Mouse (Mus musculus): Measurements from ENCODE around the gene Dnah7b. TPM values are rescaled to one million over a fixed set of nuclear protein-coding genes. Genes with fewer than 3 reads are reported as not detected.
A peak's percentile ranks its signal among the peaks of the same experiment; 100 is the strongest.
"Not testable (repeated sequence)": the region's sequence is repeated elsewhere in the genome, so short reads cannot be mapped to it uniquely, and the experiment has no call there.

Dnah7b gene
- polyA plus RNA-seq, 1 experiment from 2014 or later, result 2.3 TPM

- Histone ChIP-seq H3K36me3 (ENCODE audit: control insufficient read depth, insufficient read depth, low read length) (no peaks in the 10 kb centered on the region), H3K9me3 (ENCODE audit: control insufficient read depth, low read length) (no peaks in the 10 kb centered on the region), H3K9ac (ENCODE audit: low read length) (no peak overlapping the region), H3K4me2 (ENCODE audit: low read depth, low read length, severe bottlenecking) (no peak overlapping the region), H3K27me3 (ENCODE audit: control insufficient read depth, insufficient read depth, low read length) (no peaks in the 10 kb centered on the region), H3K27ac (ENCODE audit: low read depth, low read length) (no peak overlapping the region), H3K4me1 (replicated peaks; ENCODE audit: control insufficient read depth, insufficient read depth, low read length) (no peaks in the 10 kb centered on the region), H3K4me3 (ENCODE audit: low read depth, low read length) (no peak overlapping the region)
- ATAC-seq (replicated peaks; ENCODE audit: low FRiP score) (no peak), DNase-seq (ENCODE audit: low spot score) (no peak)
- 72% methylated on average over 2 of the region's 2 CpGs for WGBS
Measured at GRCm38 (mm10) chr1:46100484-46100883, 34.4 kb downstream of the Dnah7b start.

- not testable (repeated sequence) for H3K4me2 ChIP-seq (ENCODE audit: low read depth, low read length, severe bottlenecking); H3K4me1 ChIP-seq (replicated peaks; ENCODE audit: control insufficient read depth, insufficient read depth, low read length); H3K27ac ChIP-seq (ENCODE audit: low read depth, low read length); H3K9ac ChIP-seq (ENCODE audit: low read length); H3K9me3 ChIP-seq (ENCODE audit: control insufficient read depth, low read length); H3K36me3 ChIP-seq (ENCODE audit: control insufficient read depth, insufficient read depth, low read length); H3K27me3 ChIP-seq (ENCODE audit: control insufficient read depth, insufficient read depth, low read length); H3K4me3 ChIP-seq (ENCODE audit: low read depth, low read length); ATAC-seq (replicated peaks; ENCODE audit: low FRiP score); DNase-seq (ENCODE audit: low spot score)
Measured at GRCm38 (mm10) chr1:46112606-46113005, 46.5 kb downstream of the Dnah7b start.

GRCm38 (mm10) chr1:46117179-46117578 is 51.1 kb downstream of the Dnah7b start:
- DNase-seq (ENCODE audit: low spot score); H3K9ac ChIP-seq (ENCODE audit: low read length); H3K9me3 ChIP-seq (ENCODE audit: control insufficient read depth, low read length); H3K27ac ChIP-seq (ENCODE audit: low read depth, low read length); ATAC-seq (replicated peaks; ENCODE audit: low FRiP score); H3K27me3 ChIP-seq (ENCODE audit: control insufficient read depth, insufficient read depth, low read length); H3K4me1 ChIP-seq (replicated peaks; ENCODE audit: control insufficient read depth, insufficient read depth, low read length); H3K36me3 ChIP-seq (ENCODE audit: control insufficient read depth, insufficient read depth, low read length); H3K4me2 ChIP-seq (ENCODE audit: low read depth, low read length, severe bottlenecking); H3K4me3 ChIP-seq (ENCODE audit: low read depth, low read length): not testable (repeated sequence)
- WGBS, result 89% methylated on average over 2 of the region's 2 CpGs

- no peak overlapping the region for H3K4me2 ChIP-seq (ENCODE audit: low read depth, low read length, severe bottlenecking)
- H3K36me3 ChIP-seq (ENCODE audit: control insufficient read depth, insufficient read depth, low read length), result no peaks in the 10 kb centered on the region
- H3K4me3 ChIP-seq (ENCODE audit: low read depth, low read length), result no peak overlapping the region
- no peaks in the 10 kb centered on the region for H3K9me3 ChIP-seq (ENCODE audit: control insufficient read depth, low read length)
- no peak for ATAC-seq (replicated peaks; ENCODE audit: low FRiP score)
- no peak overlapping the region for H3K9ac ChIP-seq (ENCODE audit: low read length)
- no peak for DNase-seq (ENCODE audit: low spot score)
- H3K4me1 ChIP-seq (replicated peaks; ENCODE audit: control insufficient read depth, insufficient read depth, low read length), result no peaks in the 10 kb centered on the region
- WGBS, result 77% methylated on average over 4 of the region's 4 CpGs
- H3K27me3 ChIP-seq (ENCODE audit: control insufficient read depth, insufficient read depth, low read length), result no peaks in the 10 kb centered on the region
- H3K27ac ChIP-seq (ENCODE audit: low read depth, low read length), result no peak overlapping the region
Measured at GRCm38 (mm10) chr1:46128058-46128457, 61.9 kb downstream of the Dnah7b start.

GRCm38 (mm10) chr1:46196835-46197234 is 130.7 kb downstream of the Dnah7b start:
- not testable (repeated sequence) for H3K4me2 ChIP-seq (ENCODE audit: low read depth, low read length, severe bottlenecking); H3K9me3 ChIP-seq (ENCODE audit: control insufficient read depth, low read length); H3K27me3 ChIP-seq (ENCODE audit: control insufficient read depth, insufficient read depth, low read length); H3K36me3 ChIP-seq (ENCODE audit: control insufficient read depth, insufficient read depth, low read length); H3K27ac ChIP-seq (ENCODE audit: low read depth, low read length); H3K4me1 ChIP-seq (replicated peaks; ENCODE audit: control insufficient read depth, insufficient read depth, low read length); DNase-seq (ENCODE audit: low spot score); H3K9ac ChIP-seq (ENCODE audit: low read length); H3K4me3 ChIP-seq (ENCODE audit: low read depth, low read length)
- ATAC-seq (replicated peaks; ENCODE audit: low FRiP score), result 0 out of 2 replicates have a peak, but pooled peaks have one; percentile 21
- 40% methylated on average over 2 of the region's 2 CpGs for WGBS

- not testable (repeated sequence) for ATAC-seq (replicated peaks; ENCODE audit: low FRiP score); H3K4me3 ChIP-seq (ENCODE audit: low read depth, low read length); H3K9ac ChIP-seq (ENCODE audit: low read length); H3K27me3 ChIP-seq (ENCODE audit: control insufficient read depth, insufficient read depth, low read length); H3K36me3 ChIP-seq (ENCODE audit: control insufficient read depth, insufficient read depth, low read length); H3K4me2 ChIP-seq (ENCODE audit: low read depth, low read length, severe bottlenecking); H3K4me1 ChIP-seq (replicated peaks; ENCODE audit: control insufficient read depth, insufficient read depth, low read length); H3K9me3 ChIP-seq (ENCODE audit: control insufficient read depth, low read length); H3K27ac ChIP-seq (ENCODE audit: low read depth, low read length); DNase-seq (ENCODE audit: low spot score)
- WGBS, result 95% methylated on average over 9 of the region's 9 CpGs
Measured at GRCm38 (mm10) chr1:46201169-46201568, 135.1 kb downstream of the Dnah7b start.

GRCm38 (mm10) chr1:46210014-46210588 is 144.0 kb downstream of the Dnah7b start:
- not testable (repeated sequence) for H3K27me3 ChIP-seq (ENCODE audit: control insufficient read depth, insufficient read depth, low read length); H3K4me2 ChIP-seq (ENCODE audit: low read depth, low read length, severe bottlenecking); ATAC-seq (replicated peaks; ENCODE audit: low FRiP score); H3K9me3 ChIP-seq (ENCODE audit: control insufficient read depth, low read length); H3K9ac ChIP-seq (ENCODE audit: low read length); H3K4me3 ChIP-seq (ENCODE audit: low read depth, low read length); H3K27ac ChIP-seq (ENCODE audit: low read depth, low read length); H3K4me1 ChIP-seq (replicated peaks; ENCODE audit: control insufficient read depth, insufficient read depth, low read length); H3K36me3 ChIP-seq (ENCODE audit: control insufficient read depth, insufficient read depth, low read length); DNase-seq (ENCODE audit: low spot score)
- WGBS, result 51% methylated on average over 2 of the region's 2 CpGs

- 75% methylated on average over 2 of the region's 2 CpGs for WGBS
- H3K9ac ChIP-seq (ENCODE audit: low read length); H3K4me3 ChIP-seq (ENCODE audit: low read depth, low read length); H3K9me3 ChIP-seq (ENCODE audit: control insufficient read depth, low read length); H3K4me2 ChIP-seq (ENCODE audit: low read depth, low read length, severe bottlenecking); ATAC-seq (replicated peaks; ENCODE audit: low FRiP score); H3K27me3 ChIP-seq (ENCODE audit: control insufficient read depth, insufficient read depth, low read length); H3K36me3 ChIP-seq (ENCODE audit: control insufficient read depth, insufficient read depth, low read length); H3K27ac ChIP-seq (ENCODE audit: low read depth, low read length); H3K4me1 ChIP-seq (replicated peaks; ENCODE audit: control insufficient read depth, insufficient read depth, low read length); DNase-seq (ENCODE audit: low spot score): not testable (repeated sequence)
Measured at GRCm38 (mm10) chr1:46222704-46223103, 156.6 kb downstream of the Dnah7b start.

- not testable (repeated sequence) for H3K4me3 ChIP-seq (ENCODE audit: low read depth, low read length); H3K9ac ChIP-seq (ENCODE audit: low read length); DNase-seq (ENCODE audit: low spot score); H3K9me3 ChIP-seq (ENCODE audit: control insufficient read depth, low read length); H3K27ac ChIP-seq (ENCODE audit: low read depth, low read length); H3K4me2 ChIP-seq (ENCODE audit: low read depth, low read length, severe bottlenecking); H3K4me1 ChIP-seq (replicated peaks; ENCODE audit: control insufficient read depth, insufficient read depth, low read length); ATAC-seq (replicated peaks; ENCODE audit: low FRiP score); H3K27me3 ChIP-seq (ENCODE audit: control insufficient read depth, insufficient read depth, low read length); H3K36me3 ChIP-seq (ENCODE audit: control insufficient read depth, insufficient read depth, low read length)
Measured at GRCm38 (mm10) chr1:46226136-46226535, 160.0 kb downstream of the Dnah7b start.

Data from forebrain, embryonic 11.5 days (tissue).